Mouse (Mus musculus) stomach, postnatal 0 days (tissue): Measurements from ENCODE around the gene Armc2.

Experiments
- CTCF ChIP-seq: IDR thresholded peaks from 2 replicates; pipeline ENCODE4 v1.5.1; 2016; ENCODE audit warnings: antibody characterized with exemption, low read depth, mild to moderate bottlenecking, moderate library complexity
- EP300 ChIP-seq: optimal IDR thresholded peaks from 2 replicates; pipeline ENCODE3; 2016; ENCODE audit warnings: antibody characterized with exemption

- TF ChIP-seq CTCF (no peak), EP300 (no peak)
These were observed 29.3 kb downstream of the Armc2 start for GRCm38 (mm10) chr10:41988930-41989329.
